Mouse (Mus musculus): Measurements from ENCODE around the gene Trmt61a.

The Trmt61a gene

DNA sequence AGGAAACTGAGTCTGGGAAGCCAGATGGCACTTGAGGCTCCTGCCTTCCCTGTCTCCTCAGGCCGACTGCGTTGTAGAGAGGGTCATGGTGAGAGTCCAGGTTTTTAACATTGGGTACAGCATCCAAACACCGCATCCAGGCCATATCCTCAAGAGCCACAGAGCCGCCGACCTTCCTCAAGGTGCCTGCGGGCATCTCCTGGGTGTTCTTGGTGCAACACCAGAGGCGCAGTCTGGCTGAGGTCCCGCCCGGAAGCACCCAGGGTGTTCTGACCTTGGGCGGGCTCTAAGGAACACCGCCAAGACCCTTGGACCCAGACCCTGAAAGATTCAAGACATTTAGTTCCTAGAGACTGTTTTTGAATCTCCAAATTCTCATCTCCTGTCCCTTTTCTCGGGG is 5.3 kb upstream of the Trmt61a start:
- no peak for DNase-seq (ENCODE audit: low spot score in 2 of 2)

DNA sequence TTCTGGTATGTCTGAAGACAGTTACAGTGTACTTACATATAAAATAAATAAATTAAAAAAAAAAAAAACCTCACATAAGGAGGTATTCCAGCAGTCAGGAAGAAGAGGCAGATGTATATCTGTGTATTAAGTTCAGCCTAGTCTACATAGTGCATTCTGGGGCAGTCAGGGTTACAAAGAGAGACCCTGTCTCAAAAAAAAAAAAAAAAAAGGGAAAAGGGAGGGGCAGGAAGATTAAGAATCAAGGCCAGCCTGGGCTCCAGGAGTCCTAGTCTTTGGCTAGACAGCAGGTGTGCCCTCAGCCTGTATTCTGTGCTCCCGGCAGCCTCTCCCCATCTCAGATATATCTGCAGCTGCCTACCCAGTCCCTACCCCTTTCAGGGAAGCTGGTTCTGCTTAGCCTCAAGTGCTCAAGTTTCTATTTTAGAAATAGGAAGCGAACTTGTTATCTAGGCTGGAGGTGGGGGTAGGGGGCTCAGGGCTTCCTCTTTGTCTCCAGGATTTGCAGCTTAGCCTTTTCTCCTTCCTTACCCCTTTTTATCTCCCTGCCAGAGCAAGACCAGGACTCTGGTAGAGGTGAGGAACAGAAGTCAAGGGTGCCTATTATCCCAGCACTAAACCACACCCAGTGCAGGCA is 2.9 kb upstream of the Trmt61a start:
- DNase-seq (ENCODE audit: low spot score in 2 of 2), result no peak

DNA sequence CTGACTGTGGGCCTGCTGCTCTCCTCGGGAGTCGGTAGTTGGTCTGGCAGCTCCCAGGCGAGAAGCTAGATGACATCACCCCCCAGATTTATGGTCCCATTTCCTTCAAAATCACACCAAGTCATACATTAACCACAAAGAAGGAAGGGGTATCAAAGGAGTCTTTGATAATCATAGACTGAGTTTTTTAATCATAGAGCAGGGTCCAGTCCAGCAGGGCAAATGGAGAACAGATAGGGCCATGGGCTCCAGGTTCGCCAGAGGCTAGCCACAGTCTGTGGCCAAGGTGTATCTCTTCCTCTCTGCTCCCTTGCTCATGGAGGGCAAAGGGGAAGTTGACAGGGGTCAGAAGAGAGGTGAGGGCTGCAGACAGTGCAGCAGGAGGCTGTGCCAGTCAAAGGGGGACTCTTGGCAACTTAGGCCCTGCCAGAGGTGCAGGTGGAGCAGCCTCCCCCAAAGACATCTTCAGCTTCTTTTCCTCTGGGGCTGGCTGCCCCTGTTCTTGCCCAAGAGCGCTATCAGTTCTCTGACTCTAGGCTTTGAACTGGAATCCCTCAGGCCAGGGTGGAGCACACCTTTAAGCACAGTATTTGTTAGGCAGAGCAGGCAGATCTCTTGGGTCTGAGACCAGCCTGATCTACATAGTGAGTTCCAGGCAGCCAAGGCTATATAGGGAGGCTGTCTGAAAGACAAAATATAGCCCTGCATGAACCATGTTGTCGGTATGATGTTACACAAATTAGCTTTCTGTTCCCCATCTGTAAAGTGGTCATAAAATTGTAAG is 1.9 kb upstream of the Trmt61a start:
- DNase-seq (ENCODE audit: low spot score in 2 of 2), result no peak

DNA sequence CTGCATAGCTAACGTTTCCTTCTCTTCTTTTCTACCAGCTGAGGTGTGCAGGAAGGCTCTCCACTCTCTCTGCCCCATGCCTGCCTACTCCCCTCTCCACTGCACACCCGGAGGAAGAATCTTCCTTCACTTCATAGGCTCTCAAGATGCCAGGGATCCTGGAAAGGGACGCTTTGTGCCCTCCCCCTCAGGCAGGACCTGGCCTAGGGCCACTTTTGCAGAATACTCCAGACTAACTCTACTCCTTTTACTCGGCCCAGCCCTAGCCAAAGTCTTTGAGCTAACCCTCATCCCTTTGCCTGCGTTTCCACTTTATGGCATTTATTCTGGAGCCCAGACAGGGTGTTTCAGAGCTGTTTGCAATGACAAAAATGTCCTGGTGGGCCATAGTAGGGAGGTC is 484 bp upstream of the Trmt61a start:
- DNase-seq (ENCODE audit: low spot score in 2 of 2), result no peak

DNA sequence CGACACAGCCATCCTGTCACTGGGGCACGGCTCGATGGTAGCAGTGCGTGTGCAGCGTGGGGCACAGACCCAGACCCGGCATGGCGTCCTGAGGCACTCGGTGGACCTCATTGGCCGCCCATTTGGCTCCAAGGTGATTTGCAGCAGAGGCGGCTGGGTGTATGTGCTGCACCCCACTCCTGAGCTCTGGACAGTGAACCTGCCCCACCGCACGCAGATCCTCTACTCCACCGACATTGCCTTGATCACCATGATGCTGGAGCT is 697 bp downstream of the Trmt61a start:
- DNase-seq (ENCODE audit: low spot score in 2 of 2), result no peak

DNA sequence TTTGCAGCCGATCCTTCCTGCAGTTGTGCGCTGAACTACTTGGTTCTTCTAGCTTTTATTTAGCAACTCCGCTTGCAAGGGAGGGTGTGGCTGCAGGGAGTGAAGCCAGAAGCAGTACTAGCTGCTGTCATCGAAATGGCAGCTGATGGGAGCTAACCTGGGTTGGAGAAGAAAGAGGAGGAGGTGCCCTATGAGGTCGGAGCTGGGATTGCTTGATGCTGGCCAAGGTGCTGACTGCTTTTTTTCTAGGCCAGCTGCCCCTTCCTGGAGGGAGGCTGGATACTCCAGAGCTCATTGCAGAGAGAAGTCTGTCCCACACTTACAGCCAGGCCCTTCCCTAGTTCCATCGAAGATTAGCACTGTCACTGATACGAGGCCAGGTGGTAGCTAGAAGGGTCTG is 1.1 kb downstream of the Trmt61a start:
- DNase-seq (ENCODE audit: low spot score in 2 of 2), result no peak

DNA sequence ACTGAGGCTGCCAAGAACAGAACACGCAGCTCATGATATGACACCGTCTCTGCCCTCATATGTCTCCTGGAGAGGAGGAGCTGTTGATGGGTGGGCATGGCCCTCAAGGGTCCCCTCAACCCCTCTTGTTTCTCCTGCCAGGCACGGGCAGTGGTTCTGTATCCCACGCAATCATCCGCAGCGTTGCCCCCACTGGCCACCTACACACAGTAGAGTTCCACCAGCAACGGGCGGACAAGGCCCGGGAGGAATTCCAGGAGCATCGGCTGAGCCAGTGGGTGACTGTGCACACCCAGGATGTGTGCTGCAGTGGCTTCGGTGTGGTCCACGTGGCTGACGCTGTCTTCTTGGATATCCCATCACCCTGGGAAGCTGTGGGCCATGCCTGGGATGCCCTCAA is 2.8 kb downstream of the Trmt61a start:
- no peak for DNase-seq (ENCODE audit: low spot score in 2 of 2)

DNA sequence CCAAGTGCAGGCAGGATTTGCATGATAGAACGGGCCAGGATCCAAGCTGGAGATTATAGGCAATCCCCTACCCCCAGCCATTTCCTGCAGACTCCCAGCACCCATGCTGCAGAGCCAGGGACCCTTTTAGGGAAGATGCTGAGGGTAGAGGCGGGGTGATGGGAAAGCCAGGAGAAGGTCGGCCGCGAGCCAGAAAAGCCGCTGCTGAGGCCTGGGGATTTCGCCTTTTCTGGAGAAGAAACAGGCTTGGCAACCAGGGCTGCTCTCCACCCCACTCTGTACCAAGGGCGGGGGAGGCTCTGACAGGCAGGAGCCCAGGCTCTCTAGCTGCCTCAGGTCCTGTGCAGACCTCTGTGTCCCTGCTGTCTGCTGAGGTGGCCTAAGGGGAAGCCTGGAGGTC is 3.4 kb downstream of the Trmt61a start:
- DNase-seq (ENCODE audit: low spot score in 2 of 2), result no peak

DNA sequence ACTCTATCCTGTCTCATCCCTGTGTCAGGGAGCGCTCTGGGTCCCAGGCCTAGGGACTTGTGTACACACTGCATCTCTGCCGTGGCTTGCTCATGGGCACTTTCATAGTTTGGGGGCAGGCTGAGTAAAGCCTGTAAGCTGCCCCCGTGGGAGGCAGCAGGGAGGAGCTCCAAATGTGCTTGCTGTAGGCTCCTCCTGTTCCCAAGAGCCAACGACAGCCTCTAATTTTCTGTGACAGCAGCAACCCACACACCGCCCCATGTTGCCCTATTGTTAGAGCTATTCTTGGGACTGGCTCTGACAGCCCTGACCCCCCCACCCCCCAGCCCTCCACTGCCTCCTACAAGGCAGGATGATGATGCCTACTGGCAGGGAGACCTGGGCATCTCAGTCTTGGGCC is 4.1 kb downstream of the Trmt61a start:
- no peak for DNase-seq (ENCODE audit: low spot score in 2 of 2)

DNA sequence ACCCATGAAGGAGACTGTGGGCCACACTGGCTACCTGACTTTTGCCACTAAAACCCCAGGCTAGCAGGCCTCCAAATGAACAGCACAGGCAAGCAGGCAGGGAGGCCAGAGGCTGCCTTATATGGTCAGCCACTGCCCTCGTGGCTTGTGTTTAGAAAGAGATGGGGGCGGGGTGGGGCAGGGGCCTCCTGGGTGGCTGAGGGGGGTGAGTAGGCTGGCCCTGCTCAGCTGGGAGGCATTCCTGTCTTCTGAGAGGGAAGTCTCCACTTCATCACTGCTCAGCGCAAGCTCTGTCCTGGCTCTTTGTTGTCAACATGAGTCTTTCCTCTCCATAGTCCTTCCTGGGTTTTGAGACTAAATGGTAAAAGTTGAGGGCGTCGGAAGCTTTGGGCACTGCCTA is 4.9 kb downstream of the Trmt61a start:
- no peak for DNase-seq (ENCODE audit: low spot score in 2 of 2)

DNA sequence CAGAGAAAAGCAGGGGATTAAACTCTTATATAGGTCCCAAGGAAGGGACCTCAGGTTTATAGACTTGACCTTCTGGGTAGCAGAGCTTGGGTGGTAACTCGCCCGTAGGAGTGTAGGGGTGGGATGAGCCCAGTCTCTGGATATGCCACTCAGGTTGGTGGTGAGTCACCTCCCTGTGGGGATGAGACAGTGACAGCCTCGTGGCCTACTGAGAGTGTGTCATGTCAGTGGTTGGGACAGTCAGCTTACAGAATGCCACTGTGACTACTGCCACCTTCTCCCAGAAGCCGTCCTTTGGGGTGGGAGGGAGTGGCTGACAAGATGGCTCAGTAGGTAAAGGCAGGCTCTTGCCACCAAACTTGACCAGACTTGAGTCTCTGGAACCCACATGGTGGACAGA is 8.5 kb downstream of the Trmt61a start:
- DNase-seq (ENCODE audit: low spot score in 2 of 2), result no peak

DNA sequence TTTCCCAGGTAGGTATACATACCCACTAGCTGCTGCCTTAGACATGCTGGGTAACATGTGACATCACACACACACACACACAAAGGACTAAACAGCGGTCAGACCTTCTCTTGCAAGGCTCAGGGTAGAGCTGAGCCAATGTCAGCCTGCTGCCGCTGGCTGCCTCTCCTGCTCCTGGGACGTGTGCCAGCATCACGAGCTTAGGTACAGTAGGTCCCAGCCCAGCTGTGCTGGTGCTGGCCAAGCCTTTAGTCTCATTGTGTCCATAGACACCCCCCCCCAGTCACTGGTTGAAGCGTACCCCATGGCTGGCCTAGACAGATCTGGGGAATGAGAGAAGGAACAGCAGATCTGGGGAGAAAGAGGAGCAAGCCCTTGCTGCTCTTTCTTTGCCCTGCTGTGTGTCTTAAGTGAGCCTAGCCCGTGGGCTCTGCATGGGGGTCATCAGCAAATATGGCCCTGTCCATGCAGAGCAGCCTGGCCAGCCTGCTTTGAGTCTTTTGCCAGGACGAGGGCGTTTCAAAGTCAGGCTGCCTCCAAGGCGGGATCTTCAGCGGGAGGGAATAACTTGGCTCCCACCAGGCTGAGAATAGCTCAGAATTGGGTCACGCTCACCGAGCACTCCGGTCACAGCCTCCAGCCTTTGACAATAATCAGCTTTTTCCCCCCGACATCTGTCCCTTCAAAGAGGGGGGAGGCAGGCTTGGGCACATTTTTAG is 9.6 kb downstream of the Trmt61a start:
- DNase-seq (ENCODE audit: low spot score in 2 of 2), result no peak

DNA sequence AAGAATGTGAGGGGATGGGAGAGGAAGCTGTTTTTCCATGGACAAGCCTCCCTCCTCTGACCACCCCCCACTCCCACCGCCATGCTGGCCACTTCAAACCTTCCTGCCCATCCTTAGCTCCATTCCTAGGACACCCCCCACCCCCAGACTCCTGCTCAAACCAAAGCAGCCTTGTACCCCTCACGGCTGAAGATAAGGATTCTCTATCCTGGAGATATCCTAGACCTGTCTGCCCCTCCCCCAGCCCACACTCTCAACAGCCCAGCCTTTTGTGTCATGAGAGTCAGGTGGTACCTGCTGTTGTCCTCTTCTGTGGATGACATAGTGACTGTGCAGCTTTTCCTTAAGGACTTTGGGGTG is 10.1 kb downstream of the Trmt61a start:
- no peak for DNase-seq (ENCODE audit: low spot score in 2 of 2)

DNA sequence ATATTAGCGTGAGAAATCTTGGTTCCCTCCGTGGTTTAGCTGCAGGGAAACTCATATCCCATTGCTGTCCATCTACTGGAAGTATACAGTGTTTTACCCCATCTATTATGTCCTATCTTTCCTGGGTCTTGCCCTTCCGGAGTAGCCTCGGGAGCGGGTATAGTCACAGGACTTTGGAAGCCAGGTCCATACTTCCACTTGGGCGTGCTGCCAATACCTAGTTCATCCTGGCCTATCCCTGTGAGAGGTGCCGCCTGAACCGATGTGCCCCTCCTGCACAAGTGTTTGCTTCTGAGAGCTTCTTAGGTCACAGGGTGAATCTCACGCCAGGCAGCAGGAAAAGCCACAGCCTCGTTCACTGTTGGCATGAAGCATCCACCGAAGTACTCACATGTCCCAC is 11.5 kb downstream of the Trmt61a start:
- DNase-seq (ENCODE audit: low spot score in 2 of 2), result no peak

DNA sequence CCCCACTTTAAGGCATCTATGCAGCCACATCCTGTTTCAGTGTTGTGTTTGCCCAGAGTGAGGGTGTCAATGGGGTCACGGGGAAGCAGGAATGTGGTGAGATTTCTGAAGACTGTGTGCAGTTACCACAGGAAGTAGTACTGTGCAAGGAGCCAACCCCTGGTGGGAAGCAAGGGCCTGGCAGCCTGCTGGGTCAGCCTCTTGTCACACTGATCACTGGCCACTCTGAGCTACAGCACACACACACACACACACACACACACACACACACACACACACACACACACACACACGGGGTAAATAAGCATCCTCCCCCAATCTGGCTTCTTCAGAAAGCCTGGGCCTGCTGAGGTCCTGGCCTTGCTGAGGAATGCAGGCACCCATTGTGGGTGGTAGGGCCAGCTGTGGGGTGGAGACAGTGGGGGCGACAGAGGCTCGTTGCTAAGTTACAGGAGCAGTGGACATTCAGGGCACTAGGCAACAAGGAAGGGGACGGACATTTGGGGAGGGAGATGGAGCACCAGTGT is 13.5 kb downstream of the Trmt61a start:
- no peak for DNase-seq (ENCODE audit: low spot score in 2 of 2)

DNA sequence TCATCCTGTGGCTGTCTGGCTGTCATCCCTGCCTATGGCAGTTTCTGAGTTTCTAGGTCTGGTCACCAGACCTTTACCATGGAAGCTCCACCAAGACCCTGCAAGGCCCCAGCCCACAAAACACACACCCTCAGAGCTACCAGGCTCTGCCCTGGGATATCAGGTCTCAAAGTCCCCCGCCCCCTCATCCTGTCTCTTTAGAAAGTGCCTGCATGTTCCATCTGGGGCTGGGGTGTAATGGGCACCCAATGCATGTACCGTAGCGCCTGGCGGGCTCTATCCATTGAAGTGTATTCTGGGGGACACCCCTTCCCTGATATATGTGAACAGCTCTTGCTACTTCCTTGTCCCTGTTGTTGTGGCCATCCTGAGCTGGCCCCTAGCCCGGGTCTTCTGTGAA is 15.0 kb downstream of the Trmt61a start:
- no peak for DNase-seq (ENCODE audit: low spot score in 2 of 2)

DNA sequence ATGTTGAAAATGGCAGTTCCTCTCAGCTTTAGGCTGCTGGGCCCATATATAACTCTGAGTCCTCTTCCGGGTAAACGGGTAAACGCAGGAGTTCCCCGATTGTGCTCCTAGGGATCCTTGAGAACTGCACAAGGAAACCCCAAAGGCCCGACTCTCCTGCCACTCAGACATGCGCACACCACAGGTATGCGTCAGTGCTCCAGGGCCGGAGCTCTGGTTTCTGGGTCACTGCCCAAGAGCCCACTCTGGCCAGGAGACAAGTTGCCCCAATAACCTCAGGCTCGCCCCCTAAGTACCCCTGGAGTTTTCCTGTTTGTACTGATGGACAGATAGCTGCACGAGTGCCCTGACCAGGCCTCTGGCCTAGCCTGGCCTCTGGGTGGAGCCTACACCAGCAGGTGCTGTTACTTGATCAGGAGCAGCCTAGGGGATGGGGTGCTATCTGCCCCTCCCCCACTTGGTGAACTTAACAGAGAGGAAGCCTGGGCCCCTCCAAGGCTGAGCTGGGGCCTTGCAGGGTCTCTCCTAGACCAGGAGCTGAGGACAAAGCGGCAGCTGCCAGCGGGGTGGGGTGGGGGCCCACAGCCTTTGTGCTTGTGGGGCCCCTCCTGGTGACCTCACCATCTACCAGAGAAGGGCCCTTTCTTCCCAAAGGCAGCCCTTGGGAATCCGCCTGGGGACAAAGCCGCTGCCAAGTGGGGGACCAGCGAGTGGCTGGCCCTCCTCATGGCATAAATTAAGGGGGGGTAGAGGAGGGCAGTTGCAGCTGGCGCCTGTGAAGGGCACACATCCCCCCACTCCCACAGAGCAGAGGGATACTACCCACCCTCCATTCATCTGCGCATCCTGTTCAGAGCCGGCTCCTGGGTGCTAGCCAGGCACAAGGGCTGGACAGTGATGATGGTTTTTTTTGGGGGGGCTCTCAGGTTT is 15.7 kb downstream of the Trmt61a start:
- DNase-seq (ENCODE audit: low spot score in 2 of 2), result no peak

DNA sequence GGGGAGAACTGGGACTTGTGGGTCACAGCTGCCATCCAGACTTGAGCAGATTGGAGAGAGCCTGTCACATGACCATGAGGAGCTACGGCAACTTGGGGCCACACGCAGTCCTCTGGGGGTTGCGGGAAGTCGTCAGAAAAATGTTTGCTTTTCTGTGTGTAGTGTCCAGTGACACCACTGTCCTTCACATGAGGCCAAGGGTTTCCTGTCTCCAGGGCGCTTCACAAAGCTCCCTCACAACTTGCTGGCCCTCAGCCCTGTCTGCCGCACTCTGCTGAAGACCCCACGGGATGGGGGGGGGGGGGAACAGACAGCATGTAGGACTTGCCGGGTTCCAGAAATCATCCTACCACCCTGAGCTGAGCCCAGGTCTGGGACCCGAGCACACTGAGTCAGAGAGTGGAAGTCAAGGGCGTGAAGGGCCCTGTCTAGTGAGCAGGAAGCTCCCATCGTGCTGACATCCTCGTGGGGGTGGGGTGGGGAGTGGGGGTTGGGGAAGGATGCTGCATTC is 16.4 kb downstream of the Trmt61a start:
- DNase-seq (ENCODE audit: low spot score in 2 of 2), result no peak

DNA sequence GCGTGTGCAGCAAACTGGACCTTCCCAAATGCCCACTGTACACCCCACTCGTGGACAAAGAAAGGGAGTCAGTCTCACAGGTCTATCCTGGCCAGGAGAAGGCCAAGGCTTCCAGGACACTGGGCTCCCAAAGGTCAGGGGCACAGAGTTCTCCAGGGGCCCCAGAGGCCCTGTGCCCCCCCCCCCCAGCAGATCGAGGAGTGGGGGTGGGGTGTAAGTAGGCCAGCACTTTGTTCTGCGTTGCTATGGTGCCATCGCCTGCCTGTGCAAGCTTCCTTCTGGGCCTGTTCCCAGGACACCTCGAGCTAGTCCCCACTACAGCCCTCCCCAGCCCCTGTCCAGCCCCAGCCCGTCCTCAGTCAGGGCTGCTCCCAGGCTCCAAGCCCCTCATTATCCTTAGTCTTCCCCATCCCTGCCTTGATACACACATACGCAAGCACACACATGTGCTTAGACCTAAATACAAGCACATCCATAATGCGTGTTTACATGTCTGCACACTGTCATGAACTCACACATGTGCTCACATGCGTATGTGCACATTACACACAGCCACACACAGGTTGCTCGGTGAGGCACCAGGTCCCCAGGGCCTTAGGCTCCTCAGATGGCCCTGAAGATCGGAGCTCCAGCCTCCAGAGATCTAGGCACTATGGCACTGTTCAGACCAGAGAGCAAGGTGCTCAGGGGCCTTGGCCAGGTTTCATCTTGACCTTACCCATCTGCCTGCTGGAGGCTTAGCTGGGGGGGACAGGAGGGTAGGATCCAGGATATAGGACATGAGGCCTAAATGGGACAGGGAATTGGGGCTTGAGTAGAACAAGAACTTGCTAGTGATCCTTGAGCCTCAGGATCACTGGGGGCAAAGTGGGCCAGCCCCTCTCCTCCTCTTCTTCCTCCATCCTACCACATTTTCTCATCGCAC is 17.2 kb downstream of the Trmt61a start:
- no peak for DNase-seq (ENCODE audit: low spot score in 2 of 2)

DNA sequence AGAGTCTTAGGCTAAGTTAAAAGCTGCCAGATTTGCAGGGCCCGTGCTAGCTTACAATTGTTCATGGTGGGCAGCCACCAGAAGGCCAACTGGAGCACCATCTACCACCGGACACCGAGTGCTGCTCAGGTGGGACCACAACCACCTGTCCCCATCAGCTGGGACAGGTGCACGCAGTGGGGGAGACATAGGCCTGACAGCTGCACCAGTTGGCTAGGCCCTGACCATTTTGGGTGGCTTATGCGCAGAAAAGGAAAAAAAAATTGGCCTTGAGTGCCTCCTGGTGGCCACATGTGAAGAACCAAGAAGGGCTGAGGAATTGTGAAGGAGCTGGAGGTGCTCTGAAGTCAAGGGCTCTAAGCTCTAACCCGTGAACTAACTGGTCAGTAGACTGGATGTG is 18.3 kb downstream of the Trmt61a start:
- DNase-seq (ENCODE audit: low spot score in 2 of 2), result no peak

DNA sequence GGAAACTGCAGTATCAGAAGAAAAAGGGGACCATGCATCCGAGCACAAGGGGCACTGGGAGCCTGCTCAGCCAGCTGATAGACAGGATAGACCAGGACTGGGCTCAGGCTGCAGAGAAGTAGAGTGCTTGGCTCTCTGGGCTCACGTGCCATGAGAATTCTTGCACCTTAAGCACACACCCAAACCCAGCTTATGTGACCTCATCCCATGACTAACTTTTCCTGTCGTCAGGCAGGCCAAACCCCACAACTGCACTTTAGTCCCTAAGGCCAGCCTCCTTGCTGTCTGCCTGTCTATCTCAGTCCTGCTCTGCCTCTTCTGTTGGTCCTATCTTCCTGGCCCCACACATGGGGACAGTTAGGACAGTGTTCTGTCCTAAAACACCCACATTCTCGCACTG is 19.8 kb downstream of the Trmt61a start:
- DNase-seq (ENCODE audit: low spot score in 2 of 2), result no peak
